Mouse (Mus musculus): ENCODE measurements at regions not wholly inside any gene's neighbourhood (a gene's known extent, or its start where the extent isn't known, plus 50 kb on each side); places are given as distances from the start of the nearest gene placed in this dataset.

- peak; percentile 65 for TF ChIP-seq ETS1 (IDR thresholded peaks at IDR 0.05; ENCODE audit: low read depth, low read length)
- no peak for TF ChIP-seq ZMIZ1 (IDR thresholded peaks at IDR 0.05; ENCODE audit: low read depth, low read length)
Measured at GRCm38 (mm10) chr2:46302627-46303026, 1185.4 kb upstream of the Zeb2 start (continued).

- Histone ChIP-seq H3K4me1 (ENCODE audit: control insufficient read depth in 1 of 2, insufficient read depth in 2 of 2, low read length in 2 of 2) (peaks cover 3 to 12% of the 10 kb centered on the region in 2 experiments), H3K79me2 (ENCODE audit: control insufficient read depth, insufficient read depth, low read length, poor library complexity) (no peaks in the 10 kb centered on the region), H3K27me3 (ENCODE audit: control insufficient read depth in 1 of 2, insufficient read depth in 2 of 2, low read length in 2 of 2) (no peaks in the 10 kb centered on the region), H3K36me3 (ENCODE audit: control insufficient read depth in 1 of 2, insufficient read depth in 2 of 2, low read length in 2 of 2) (peaks cover 0 to 10% of the 10 kb centered on the region in 2 experiments; a peak in 2 of 4 replicates), H3K27ac (ENCODE audit: control insufficient read depth, low read depth, low read length) (no peak overlapping the region), H3K9me3 (replicated peaks; ENCODE audit: insufficient read depth, low read length) (no peaks in the 10 kb centered on the region), H3K9ac (ENCODE audit: control insufficient read depth, low read depth, low read length, poor library complexity, severe bottlenecking) (no peak overlapping the region), H3K4me3 (ENCODE audit: control insufficient read depth in 1 of 2, insufficient read depth in 1 of 2, low read depth in 2 of 2, low read length in 2 of 2) (no peak overlapping the region)
- TF ChIP-seq USF2 (IDR thresholded peaks at IDR 0.05; ENCODE audit: borderline replicate concordance in 1 of 2, insufficient read depth in 1 of 2, low read depth in 1 of 2, low read length in 2 of 2): no peak
- no peak for TF ChIP-seq E2F4 (IDR thresholded peaks at IDR 0.05; ENCODE audit: borderline replicate concordance, low read depth, low read length)
- no peak for TF ChIP-seq NELFE (IDR thresholded peaks at IDR 0.05; ENCODE audit: low read depth, low read length)
- TF ChIP-seq MXI1 (IDR thresholded peaks at IDR 0.05; ENCODE audit: low read depth, low read length): no peak
- no peak for TF ChIP-seq ZNF384 (IDR thresholded peaks at IDR 0.05; ENCODE audit: low read depth, low read length)
- no peak for TF ChIP-seq POLR2AphosphoS5 (IDR thresholded peaks at IDR 0.05; ENCODE audit: borderline replicate concordance, low read depth, low read length)
- TF ChIP-seq ZKSCAN1 (IDR thresholded peaks at IDR 0.05; ENCODE audit: low read depth, low read length): no peak
- TF ChIP-seq KAT2A (conservative IDR thresholded peaks at IDR 0.05; ENCODE audit: low read depth, low read length): no peak
- no peak for DNase-seq (ENCODE audit: low read depth, low spot score)
Measured at GRCm38 (mm10) chr2:46297274-46297843, 1180.2 kb upstream of the Zeb2 start.

- no peaks in the 10 kb centered on the region for H3K4me1 ChIP-seq (ENCODE audit: control insufficient read depth in 1 of 2, insufficient read depth in 2 of 2, low read length in 2 of 2)
- DNase-seq (ENCODE audit: low read depth, low spot score): no peak
- H3K27me3 ChIP-seq (ENCODE audit: control insufficient read depth in 1 of 2, insufficient read depth in 2 of 2, low read length in 2 of 2): no peaks in the 10 kb centered on the region
- H3K27ac ChIP-seq (ENCODE audit: control insufficient read depth, low read depth, low read length): no peak overlapping the region
- H3K9me3 ChIP-seq (replicated peaks; ENCODE audit: insufficient read depth, low read length): no peaks in the 10 kb centered on the region
- TF ChIP-seq RAD21 (IDR thresholded peaks at IDR 0.05; ENCODE audit: low read depth, low read length): no peak
- TF ChIP-seq TCF12 (IDR thresholded peaks at IDR 0.05; ENCODE audit: low read depth, low read length): no peak
- TF ChIP-seq ZNF384 (IDR thresholded peaks at IDR 0.05; ENCODE audit: low read depth, low read length): no peak
- no peak for TF ChIP-seq MAX (IDR thresholded peaks at IDR 0.05; ENCODE audit: low read length)
- no peak for TF ChIP-seq CHD1 (IDR thresholded peaks at IDR 0.05; ENCODE audit: low read depth, low read length)
- no peaks in the 10 kb centered on the region for H3K36me3 ChIP-seq (ENCODE audit: control insufficient read depth in 1 of 2, insufficient read depth in 2 of 2, low read length in 2 of 2)
- no peak overlapping the region for H3K9ac ChIP-seq (ENCODE audit: control insufficient read depth, low read depth, low read length, poor library complexity, severe bottlenecking)
- H3K4me3 ChIP-seq (ENCODE audit: control insufficient read depth in 1 of 2, insufficient read depth in 1 of 2, low read depth in 2 of 2, low read length in 2 of 2): no peak overlapping the region
- H3K79me2 ChIP-seq (ENCODE audit: control insufficient read depth, insufficient read depth, low read length, poor library complexity): no peaks in the 10 kb centered on the region
Measured at GRCm38 (mm10) chr2:46283929-46284598, 1166.9 kb upstream of the Zeb2 start.
